Mouse (Mus musculus): Measurements from ENCODE around the gene Bpgm. TPM values are rescaled to one million over a fixed set of nuclear protein-coding genes. Genes with fewer than 3 reads are reported as not detected.

Bpgm gene
- polyA plus RNA-seq, 1 experiment from 2014 or later, result 58.8 TPM

GRCm38 (mm10) chr6:34525927-34526326 is 49.9 kb downstream of the Bpgm start:
- Histone ChIP-seq H3K4me2 (no peak overlapping the region), H3K9me3 (replicated peaks; ENCODE audit: control insufficient read depth, low read length) (no peaks in the 10 kb centered on the region), H3K36me3 (ENCODE audit: control insufficient read depth, insufficient read depth, low read length) (no peaks in the 10 kb centered on the region), H3K4me1 (ENCODE audit: control insufficient read depth, insufficient read depth, low read length) (peaks cover 5% of the 10 kb centered on the region; the same call in 1 of the 2 replicates), H3K9ac (ENCODE audit: low read depth, low read length) (no peak overlapping the region), H3K27me3 (ENCODE audit: control insufficient read depth, insufficient read depth, low read length) (no peaks in the 10 kb centered on the region), H3K27ac (ENCODE audit: low read depth, low read length) (peak overlapping the region; percentile 81), H3K4me3 (ENCODE audit: low read depth, low read length) (no peak overlapping the region)
- peak; percentile 70; the same call in 1 of the 2 replicates for ATAC-seq (replicated peaks; ENCODE audit: insufficient number of reproducible peaks, low FRiP score, low TSS enrichment)
- WGBS (ENCODE audit: insufficient replicate concordance), result 63% methylated on average over 6 of the region's 6 CpGs

- H3K4me3 ChIP-seq (ENCODE audit: low read depth, low read length), result no peak overlapping the region
- no peak for ATAC-seq (replicated peaks; ENCODE audit: insufficient number of reproducible peaks, low FRiP score, low TSS enrichment)
- H3K9me3 ChIP-seq (replicated peaks; ENCODE audit: control insufficient read depth, low read length), result no peaks in the 10 kb centered on the region
- H3K9ac ChIP-seq (ENCODE audit: low read depth, low read length), result no peak overlapping the region
- H3K4me1 ChIP-seq (ENCODE audit: control insufficient read depth, insufficient read depth, low read length), result peaks cover 5% of the 10 kb centered on the region; the same call in 1 of the 2 replicates
- no peaks in the 10 kb centered on the region for H3K36me3 ChIP-seq (ENCODE audit: control insufficient read depth, insufficient read depth, low read length)
- H3K27ac ChIP-seq (ENCODE audit: low read depth, low read length), result peak overlapping the region; percentile 81
- H3K27me3 ChIP-seq (ENCODE audit: control insufficient read depth, insufficient read depth, low read length), result no peaks in the 10 kb centered on the region
- WGBS (ENCODE audit: insufficient replicate concordance), result 59% methylated on average over 3 of the region's 3 CpGs
- no peak overlapping the region for H3K4me2 ChIP-seq
Measured at GRCm38 (mm10) chr6:34526389-34526788, 50.4 kb downstream of the Bpgm start.

- Histone ChIP-seq H3K27ac (ENCODE audit: low read depth, low read length) (no peak overlapping the region), H3K27me3 (ENCODE audit: control insufficient read depth, insufficient read depth, low read length) (no peaks in the 10 kb centered on the region), H3K4me1 (ENCODE audit: control insufficient read depth, insufficient read depth, low read length) (peaks cover 5% of the 10 kb centered on the region; the same call in 1 of the 2 replicates), H3K9ac (ENCODE audit: low read depth, low read length) (no peak overlapping the region), H3K36me3 (ENCODE audit: control insufficient read depth, insufficient read depth, low read length) (no peaks in the 10 kb centered on the region), H3K4me3 (ENCODE audit: low read depth, low read length) (no peak overlapping the region), H3K4me2 (no peak overlapping the region), H3K9me3 (replicated peaks; ENCODE audit: control insufficient read depth, low read length) (no peaks in the 10 kb centered on the region)
- WGBS (ENCODE audit: insufficient replicate concordance), result 64% methylated on average over 2 of the region's 2 CpGs
- no peak for ATAC-seq (replicated peaks; ENCODE audit: insufficient number of reproducible peaks, low FRiP score, low TSS enrichment)
Measured at GRCm38 (mm10) chr6:34528131-34528530, 52.1 kb downstream of the Bpgm start.

- no peak overlapping the region for H3K9ac ChIP-seq (ENCODE audit: low read depth, low read length)
- no peak overlapping the region for H3K4me3 ChIP-seq (ENCODE audit: low read depth, low read length)
- H3K9me3 ChIP-seq (replicated peaks; ENCODE audit: control insufficient read depth, low read length), result no peaks in the 10 kb centered on the region
- WGBS (ENCODE audit: insufficient replicate concordance), result 85% methylated on average over 3 of the region's 3 CpGs
- H3K27me3 ChIP-seq (ENCODE audit: control insufficient read depth, insufficient read depth, low read length), result no peaks in the 10 kb centered on the region
- ATAC-seq (replicated peaks; ENCODE audit: insufficient number of reproducible peaks, low FRiP score, low TSS enrichment), result no peak
- no peaks in the 10 kb centered on the region for H3K36me3 ChIP-seq (ENCODE audit: control insufficient read depth, insufficient read depth, low read length)
- peaks cover 9% of the 10 kb centered on the region; the same call in 1 of the 2 replicates for H3K4me1 ChIP-seq (ENCODE audit: control insufficient read depth, insufficient read depth, low read length)
- H3K27ac ChIP-seq (ENCODE audit: low read depth, low read length), result no peak overlapping the region
- H3K4me2 ChIP-seq, result no peak overlapping the region
Measured at GRCm38 (mm10) chr6:34529992-34530391, 54.0 kb downstream of the Bpgm start.

GRCm38 (mm10) chr6:34533055-34533454 is 57.0 kb downstream of the Bpgm start:
- 61% methylated on average over 1 of the region's 1 CpGs for WGBS (ENCODE audit: insufficient replicate concordance)
- Histone ChIP-seq H3K36me3 (ENCODE audit: control insufficient read depth, insufficient read depth, low read length) (no peaks in the 10 kb centered on the region), H3K27me3 (ENCODE audit: control insufficient read depth, insufficient read depth, low read length) (no peaks in the 10 kb centered on the region), H3K9ac (ENCODE audit: low read depth, low read length) (no peak overlapping the region), H3K4me3 (ENCODE audit: low read depth, low read length) (no peak overlapping the region), H3K4me1 (ENCODE audit: control insufficient read depth, insufficient read depth, low read length) (peaks cover 4% of the 10 kb centered on the region; the same call in 1 of the 2 replicates), H3K4me2 (no peak overlapping the region), H3K27ac (ENCODE audit: low read depth, low read length) (no peak overlapping the region), H3K9me3 (replicated peaks; ENCODE audit: control insufficient read depth, low read length) (no peaks in the 10 kb centered on the region)
- ATAC-seq (replicated peaks; ENCODE audit: insufficient number of reproducible peaks, low FRiP score, low TSS enrichment), result no peak

GRCm38 (mm10) chr6:34533896-34534295 is 57.9 kb downstream of the Bpgm start:
- no peaks in the 10 kb centered on the region for H3K27me3 ChIP-seq (ENCODE audit: control insufficient read depth, insufficient read depth, low read length)
- H3K36me3 ChIP-seq (ENCODE audit: control insufficient read depth, insufficient read depth, low read length), result no peaks in the 10 kb centered on the region
- no peak overlapping the region for H3K4me2 ChIP-seq
- H3K4me1 ChIP-seq (ENCODE audit: control insufficient read depth, insufficient read depth, low read length), result peaks cover 4% of the 10 kb centered on the region; the same call in 1 of the 2 replicates
- H3K9ac ChIP-seq (ENCODE audit: low read depth, low read length), result no peak overlapping the region
- no peaks in the 10 kb centered on the region for H3K9me3 ChIP-seq (replicated peaks; ENCODE audit: control insufficient read depth, low read length)
- H3K27ac ChIP-seq (ENCODE audit: low read depth, low read length), result no peak overlapping the region
- no peak overlapping the region for H3K4me3 ChIP-seq (ENCODE audit: low read depth, low read length)
- 33% methylated on average over 5 of the region's 5 CpGs for WGBS (ENCODE audit: insufficient replicate concordance)
- no peak for ATAC-seq (replicated peaks; ENCODE audit: insufficient number of reproducible peaks, low FRiP score, low TSS enrichment)

- no peak overlapping the region for H3K27ac ChIP-seq (ENCODE audit: low read depth, low read length)
- H3K4me1 ChIP-seq (ENCODE audit: control insufficient read depth, insufficient read depth, low read length), result no peaks in the 10 kb centered on the region
- no peaks in the 10 kb centered on the region for H3K27me3 ChIP-seq (ENCODE audit: control insufficient read depth, insufficient read depth, low read length)
- no peak for ATAC-seq (replicated peaks; ENCODE audit: insufficient number of reproducible peaks, low FRiP score, low TSS enrichment)
- H3K4me3 ChIP-seq (ENCODE audit: low read depth, low read length), result no peak overlapping the region
- no peaks in the 10 kb centered on the region for H3K36me3 ChIP-seq (ENCODE audit: control insufficient read depth, insufficient read depth, low read length)
- 67% methylated on average over 4 of the region's 4 CpGs for WGBS (ENCODE audit: insufficient replicate concordance)
- H3K4me2 ChIP-seq, result no peak overlapping the region
- H3K9ac ChIP-seq (ENCODE audit: low read depth, low read length), result no peak overlapping the region
- H3K9me3 ChIP-seq (replicated peaks; ENCODE audit: control insufficient read depth, low read length), result no peaks in the 10 kb centered on the region
Measured at GRCm38 (mm10) chr6:34542866-34543265, 66.9 kb downstream of the Bpgm start.

GRCm38 (mm10) chr6:34543303-34544206 is 67.5 kb downstream of the Bpgm start:
- ATAC-seq (replicated peaks; ENCODE audit: insufficient number of reproducible peaks, low FRiP score, low TSS enrichment), result no peak
- 65% methylated on average over 21 of the region's 21 CpGs for WGBS (ENCODE audit: insufficient replicate concordance)
- H3K36me3 ChIP-seq (ENCODE audit: control insufficient read depth, insufficient read depth, low read length), result no peaks in the 10 kb centered on the region

More at GRCm38 (mm10) chr6:34543303-34544206, 67.5 kb downstream of the Bpgm start:
- Histone ChIP-seq H3K9me3 (replicated peaks; ENCODE audit: control insufficient read depth, low read length) (no peaks in the 10 kb centered on the region), H3K4me3 (ENCODE audit: low read depth, low read length) (no peak overlapping the region), H3K27ac (ENCODE audit: low read depth, low read length) (peak overlapping the region; percentile 18; the same call in 1 of the 2 replicates), H3K9ac (ENCODE audit: low read depth, low read length) (no peak overlapping the region), H3K27me3 (ENCODE audit: control insufficient read depth, insufficient read depth, low read length) (no peaks in the 10 kb centered on the region), H3K4me1 (ENCODE audit: control insufficient read depth, insufficient read depth, low read length) (no peaks in the 10 kb centered on the region), H3K4me2 (no peak overlapping the region)
